Mouse (Mus musculus) cerebellum, adult 2 months (tissue): ENCODE data around the gene Sbf1.

Experiments used
- CTCF ChIP-seq: fragments of 200-500 bp; IDR thresholded peaks from 2 replicates; pipeline ENCODE4 v1.5.1; 2011; ENCODE audit warnings: low read depth, mild to moderate bottlenecking, control low read depth, low read length, moderate library complexity, borderline replicate concordance; ENCODE audit not compliant: insufficient read depth
- POLR2A ChIP-seq: fragments of 200-500 bp; IDR thresholded peaks from 2 replicates; pipeline ENCODE4 v1.6.1; 2011; ENCODE audit warnings: low read length, control low read depth, borderline replicate concordance; ENCODE audit not compliant: insufficient read depth

GRCm38 (mm10) chr15:89297695-89298094 lies 17.4 kb downstream of the Sbf1 start:
- TF ChIP-seq CTCF (no peak), POLR2A (no peak)
